Mouse (Mus musculus): ENCODE data around the gene Unkl. TPM values are rescaled to one million over a fixed set of nuclear protein-coding genes. Genes with fewer than 3 reads are reported as not detected.

Unkl gene
- polyA plus RNA-seq, 2 experiments, result 5.9 to 34.8 TPM

- no peak for DNase-seq (ENCODE audit: low read depth in 3 of 3, low spot score in 3 of 3)
These were observed 5.0 kb upstream of the Unkl start for GRCm38 (mm10) chr17:25183232-25183631.

DNA sequence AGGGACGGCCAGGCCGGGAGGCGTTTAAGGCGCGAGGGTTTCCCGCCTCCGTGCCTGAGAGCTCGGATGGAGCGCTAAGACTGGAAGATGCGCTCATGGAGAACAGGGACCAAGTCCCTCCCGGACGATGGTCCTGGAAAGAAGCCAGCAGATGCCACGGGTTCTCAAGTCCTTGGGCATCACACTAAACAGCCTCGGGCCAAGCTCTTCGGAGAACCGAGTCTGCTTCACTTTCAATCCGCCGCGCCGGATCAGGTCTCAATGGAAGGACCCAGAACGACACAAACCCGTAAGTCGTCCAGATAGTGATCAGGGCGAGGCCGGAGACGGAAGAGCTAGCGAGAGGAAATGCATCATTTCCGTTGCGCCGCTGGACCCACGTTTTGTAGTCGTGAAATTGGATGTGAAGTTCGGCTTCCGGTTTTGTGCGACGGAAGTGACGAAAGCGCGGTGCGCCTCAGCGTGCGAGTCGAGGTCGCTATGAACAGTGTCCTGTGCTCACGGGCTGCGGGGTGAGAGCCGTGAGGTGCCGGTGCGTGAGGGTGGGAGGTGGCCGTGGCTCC, 4.0 kb upstream of the Unkl start, which contains the start of gene BC003965:
BC003965 (plus strand) TSS at position 426 of the 563 bp plus-strand sequence.
- no peaks in the 10 kb centered on the region for H3K27me3 ChIP-seq (ENCODE audit: control insufficient read depth, insufficient read depth, low read length)
- ATAC-seq (ENCODE audit: insufficient read depth) (peak; percentile 86), DNase-seq (ENCODE audit: low read depth in 3 of 3, low spot score in 3 of 3) (peak; percentile 96 to 98 (median 98))
- H3K36me3 ChIP-seq (replicated peaks; ENCODE audit: control insufficient read depth, insufficient read depth, low read depth), result no peaks in the 10 kb centered on the region
- H3K4me1 ChIP-seq (replicated peaks; ENCODE audit: control insufficient read depth in 2 of 2, insufficient read depth in 2 of 2, low read length in 1 of 2), result peaks cover 13 to 16% of the 10 kb centered on the region in 2 experiments
- H3K4me3 ChIP-seq (ENCODE audit: insufficient read depth in 1 of 2, low read depth in 2 of 2, low read length in 2 of 2), result peak within 1 kb of the TSS; percentile 75 to 84
- H3K4me2 ChIP-seq (ENCODE audit: low read depth), result peak within 1 kb of the TSS; percentile 94
- TF ChIP-seq EP300 (IDR thresholded peaks at IDR 0.05; ENCODE audit: low read depth) (peak; percentile 55; the same call in 1 of the 2 replicates), CTCF (IDR thresholded peaks at IDR 0.05; ENCODE audit: low read depth) (no peak)
- H3K9ac ChIP-seq (replicated peaks), result peak within 1 kb of the TSS; percentile 88
- WGBS (ENCODE audit: insufficient replicate concordance), result under 1% methylated on average over 50 of the region's 50 CpGs
- H3K27ac ChIP-seq, result peak within 1 kb of the TSS; percentile 63
- no peaks in the 10 kb centered on the region for H3K9me3 ChIP-seq (ENCODE audit: control insufficient read depth, low read length)

More at GRCm38 (mm10) chr17:25183232-25183631, 5.0 kb upstream of the Unkl start:
- TF ChIP-seq EP300 (IDR thresholded peaks at IDR 0.05; ENCODE audit: low read depth) (no peak), CTCF (IDR thresholded peaks at IDR 0.05; ENCODE audit: low read depth) (peak; percentile 38; the same call in 1 of the 2 replicates)
- Histone ChIP-seq H3K4me1 (replicated peaks; ENCODE audit: control insufficient read depth in 2 of 2, insufficient read depth in 2 of 2, low read length in 1 of 2) (peaks cover 13 to 16% of the 10 kb centered on the region in 2 experiments), H3K27ac (no peak overlapping the region), H3K36me3 (replicated peaks; ENCODE audit: control insufficient read depth, insufficient read depth, low read depth) (no peaks in the 10 kb centered on the region), H3K4me3 (ENCODE audit: insufficient read depth in 1 of 2, low read depth in 2 of 2, low read length in 2 of 2) (peak overlapping the region in 1 of 2 experiments; percentile 84; a peak in 2 of 4 replicates), H3K9ac (replicated peaks) (peak overlapping the region; percentile 88; the same call in 1 of the 2 replicates), H3K9me3 (ENCODE audit: control insufficient read depth, low read length) (no peaks in the 10 kb centered on the region), H3K27me3 (ENCODE audit: control insufficient read depth, insufficient read depth, low read length) (no peaks in the 10 kb centered on the region), H3K4me2 (ENCODE audit: low read depth) (peak overlapping the region; percentile 94)
- no peak for ATAC-seq (ENCODE audit: insufficient read depth)

GRCm38 (mm10) chr17:25184961-25185360, 3.2 kb upstream of the Unkl start:
- WGBS (ENCODE audit: insufficient replicate concordance), result 6% methylated on average over 17 of the region's 17 CpGs
- TF ChIP-seq EP300 (IDR thresholded peaks at IDR 0.05; ENCODE audit: low read depth) (no peak), CTCF (IDR thresholded peaks at IDR 0.05; ENCODE audit: low read depth) (no peak)
- H3K9ac ChIP-seq (replicated peaks), result peak overlapping the region; percentile 88
- H3K4me1 ChIP-seq (replicated peaks; ENCODE audit: control insufficient read depth in 2 of 2, insufficient read depth in 2 of 2, low read length in 1 of 2), result peaks cover 13 to 19% of the 10 kb centered on the region in 2 experiments
- H3K4me3 ChIP-seq (ENCODE audit: insufficient read depth in 1 of 2, low read depth in 2 of 2, low read length in 2 of 2), result peak overlapping the region; percentile 75 to 84
- H3K27me3 ChIP-seq (ENCODE audit: control insufficient read depth, insufficient read depth, low read length), result no peaks in the 10 kb centered on the region
- DNase-seq (ENCODE audit: low read depth in 3 of 3, low spot score in 3 of 3) (no peak), ATAC-seq (ENCODE audit: insufficient read depth) (peak; percentile 23)
- no peaks in the 10 kb centered on the region for H3K9me3 ChIP-seq (ENCODE audit: control insufficient read depth, low read length)
- H3K4me2 ChIP-seq (ENCODE audit: low read depth), result peak overlapping the region; percentile 94
- H3K27ac ChIP-seq, result peak overlapping the region; percentile 44
- no peaks in the 10 kb centered on the region for H3K36me3 ChIP-seq (replicated peaks; ENCODE audit: control insufficient read depth, insufficient read depth, low read depth)

DNA sequence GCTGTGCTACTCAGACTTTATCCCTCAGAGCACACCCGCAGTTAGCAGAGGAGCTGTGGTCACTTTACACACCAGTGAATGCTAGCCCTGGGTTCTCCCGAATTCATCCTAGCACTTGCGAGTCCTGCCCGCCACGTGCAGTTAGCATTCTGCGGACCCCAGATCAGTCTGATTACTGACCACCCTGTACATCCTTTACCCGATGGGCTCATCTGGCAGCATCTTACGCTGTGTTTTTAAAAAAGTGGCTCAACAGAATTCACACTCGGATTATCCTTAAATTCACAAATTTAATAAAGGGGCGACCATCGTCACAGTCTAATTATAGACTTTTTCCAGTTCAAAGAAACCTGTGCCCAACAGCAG, 430 bp upstream of the Unkl start:
- Histone ChIP-seq H3K27me3 (ENCODE audit: control insufficient read depth, insufficient read depth, low read length) (no peaks in the 10 kb centered on the region), H3K4me1 (replicated peaks; ENCODE audit: control insufficient read depth in 2 of 2, insufficient read depth in 2 of 2, low read length in 1 of 2) (peaks cover 13 to 19% of the 10 kb centered on the region in 2 experiments), H3K9me3 (ENCODE audit: control insufficient read depth, low read length) (no peaks in the 10 kb centered on the region), H3K36me3 (replicated peaks; ENCODE audit: control insufficient read depth, insufficient read depth, low read depth) (no peaks in the 10 kb centered on the region), H3K9ac (replicated peaks) (peak overlapping the region; percentile 87), H3K4me3 (ENCODE audit: insufficient read depth in 1 of 2, low read depth in 2 of 2, low read length in 2 of 2) (peak overlapping the region; percentile 88 to 92), H3K4me2 (ENCODE audit: low read depth) (peak overlapping the region; percentile 94), H3K27ac (peak overlapping the region; percentile 7; the same call in 1 of the 2 replicates)
- TF ChIP-seq EP300 (IDR thresholded peaks at IDR 0.05; ENCODE audit: low read depth) (no peak), CTCF (IDR thresholded peaks at IDR 0.05; ENCODE audit: low read depth) (no peak)
- WGBS (ENCODE audit: insufficient replicate concordance), result 8% methylated on average over 11 of the region's 11 CpGs
- no peak for DNase-seq (ENCODE audit: low read depth in 3 of 3, low spot score in 3 of 3)
- no peak for ATAC-seq (ENCODE audit: insufficient read depth)

DNA sequence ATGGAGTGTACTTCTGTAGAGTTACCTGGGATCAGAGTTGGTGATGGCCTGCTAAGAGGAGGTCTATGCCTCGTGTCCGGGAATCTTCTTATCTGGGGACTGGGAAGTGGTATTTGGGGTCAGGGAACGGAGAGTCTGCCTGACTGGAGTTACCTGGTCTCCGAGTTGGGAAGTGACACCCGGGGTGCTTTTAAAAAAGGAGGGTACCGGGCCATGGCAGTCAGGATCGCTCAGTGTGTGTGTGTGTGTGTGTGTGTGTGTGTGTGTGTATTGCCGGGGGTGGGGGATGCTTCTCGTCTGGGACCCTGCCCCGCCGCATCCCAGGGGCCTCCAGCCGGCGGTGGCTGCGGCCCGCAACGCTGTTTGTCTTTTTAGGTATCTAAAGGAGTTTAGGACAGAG, 894 bp downstream of the Unkl start:
- peak overlapping the region; percentile 87 for H3K9ac ChIP-seq (replicated peaks)
- peak overlapping the region; percentile 88 to 92 for H3K4me3 ChIP-seq (ENCODE audit: insufficient read depth in 1 of 2, low read depth in 2 of 2, low read length in 2 of 2)
- peak overlapping the region; percentile 94 for H3K4me2 ChIP-seq (ENCODE audit: low read depth)
- H3K36me3 ChIP-seq (replicated peaks; ENCODE audit: control insufficient read depth, insufficient read depth, low read depth), result no peaks in the 10 kb centered on the region
- no peak overlapping the region for H3K27ac ChIP-seq
- WGBS (ENCODE audit: insufficient replicate concordance), result 14% methylated on average over 16 of the region's 16 CpGs
- TF ChIP-seq EP300 (IDR thresholded peaks at IDR 0.05; ENCODE audit: low read depth) (no peak), CTCF (IDR thresholded peaks at IDR 0.05; ENCODE audit: low read depth) (no peak)
- no peaks in the 10 kb centered on the region for H3K27me3 ChIP-seq (ENCODE audit: control insufficient read depth, insufficient read depth, low read length)
- ATAC-seq (ENCODE audit: insufficient read depth) (no peak), DNase-seq (ENCODE audit: low read depth in 3 of 3, low spot score in 3 of 3) (no peak)
- peaks cover 7 to 11% of the 10 kb centered on the region in 2 experiments for H3K4me1 ChIP-seq (replicated peaks; ENCODE audit: control insufficient read depth in 2 of 2, insufficient read depth in 2 of 2, low read length in 1 of 2)
- H3K9me3 ChIP-seq (ENCODE audit: control insufficient read depth, low read length), result no peaks in the 10 kb centered on the region

Data from liver, embryonic 14.5 days (tissue).